Comparison of ENCODE assay signal across 10 mouse cellular contexts in genomic region chr7:46238346-46238745, GRCm38 (mm10). TPM values are rescaled to one million over a fixed set of nuclear protein-coding genes. Genes with fewer than 3 reads are reported as not detected.
DNase-seq lines count a peak whose midpoint lies in the region; ATAC-seq and TF ChIP-seq lines count a peak whose summit lies in the region.
"Had no signal": no experiment of that assay in that cellular context is flagged by ENCODE, and none has a peak within 500 bp of the region (broad histone marks: within the 10 kb centered on the region; RNA-seq: fewer than 3 reads in every experiment).

Gene Ush1c, minus strand, starts transcription at chr7:46238503.

- no peak for TF ChIP-seq CTCF in kidney, postnatal 0 days (IDR thresholded peaks at IDR 0.05; ENCODE audit: low read depth)

- H3K27me3 ChIP-seq in neural tube, embryonic 15.5 days (replicated peaks), result no peaks in the 10 kb centered on the region
- H3K27me3 ChIP-seq in kidney, postnatal 0 days (ENCODE audit: insufficient read depth, low read length), result no peaks in the 10 kb centered on the region
- H3K27me3 ChIP-seq: lung, embryonic 15.5 days had no signal

- H3K36me3 ChIP-seq in neural tube, embryonic 15.5 days, result no peaks in the 10 kb centered on the region
- no peaks in the 10 kb centered on the region for H3K36me3 ChIP-seq in kidney, postnatal 0 days (ENCODE audit: insufficient read depth, low read length)
- H3K36me3 ChIP-seq: lung, embryonic 15.5 days had no signal

- no peak within 1 kb of the TSS for H3K4me2 ChIP-seq in neural tube, embryonic 15.5 days
- peak within 1 kb of the TSS; percentile 48 for H3K4me2 ChIP-seq in kidney, postnatal 0 days (ENCODE audit: low read length)
- H3K4me2 ChIP-seq: lung, embryonic 15.5 days had no signal

- 33% methylated on average over 10 of the region's 10 CpGs for WGBS in neural tube, embryonic 15.5 days
- 14% methylated on average over 10 of the region's 10 CpGs for whole genome bisulfite sequencing in kidney, postnatal 0 days

- no peak within 1 kb of the TSS for H3K4me3 ChIP-seq in neural tube, embryonic 15.5 days (replicated peaks)
- peak within 1 kb of the TSS; percentile 22 for H3K4me3 ChIP-seq in kidney, postnatal 0 days (replicated peaks; ENCODE audit: low read depth, low read length)
- H3K4me3 ChIP-seq: lung, embryonic 15.5 days had no signal

- no peak within 1 kb of the TSS for H3K27ac ChIP-seq in neural tube, embryonic 15.5 days (replicated peaks)
- peak within 1 kb of the TSS; percentile 79 for H3K27ac ChIP-seq in kidney, postnatal 0 days
- H3K27ac ChIP-seq: lung, embryonic 15.5 days had no signal

- peaks cover 18% of the 10 kb centered on the region for H3K4me1 ChIP-seq in neural tube, embryonic 15.5 days
- H3K4me1 ChIP-seq in kidney, postnatal 0 days (replicated peaks; ENCODE audit: insufficient read depth, low read length), result no peaks in the 10 kb centered on the region
- H3K4me1 ChIP-seq: lung, embryonic 15.5 days had no signal

- H3K9me3 ChIP-seq in neural tube, embryonic 15.5 days (replicated peaks), result no peaks in the 10 kb centered on the region
- H3K9me3 ChIP-seq in kidney, postnatal 0 days (replicated peaks; ENCODE audit: low read length), result no peaks in the 10 kb centered on the region
- H3K9me3 ChIP-seq: lung, embryonic 15.5 days had no signal

- peak; percentile 20 for DNase-seq in adrenal gland, postnatal 14 days
- DNase-seq in adrenal gland, postnatal 25 days, result no peak
- DNase-seq in neural tube, embryonic 10.5 days (ENCODE audit: extremely low spot score, low spot score), result peak; percentile 16
- DNase-seq in kidney, postnatal 0 days (ENCODE audit: low spot score), result peak; percentile 53
- peak; percentile 73 for DNase-seq in yolk sac, embryonic 10.5 days (ENCODE audit: low spot score)
- no peak for DNase-seq in MN1 (ENCODE audit: low spot score)
- DNase-seq in right cerebral cortex, postnatal 14 days, result no peak
- DNase-seq: cerebellum, postnatal 10 days had no signal

- no peak within 1 kb of the TSS for H3K9ac ChIP-seq in neural tube, embryonic 15.5 days (replicated peaks)
- H3K9ac ChIP-seq in kidney, postnatal 0 days (ENCODE audit: low read depth, low read length), result peak within 1 kb of the TSS; percentile 45
- H3K9ac ChIP-seq: lung, embryonic 15.5 days had no signal

- no peak for ATAC-seq in neural tube, embryonic 15.5 days (ENCODE audit: low FRiP score)
- peak; percentile 86 for ATAC-seq in kidney, postnatal 0 days (replicated peaks; ENCODE audit: low FRiP score, low read depth)

RNA-seq across cellular contexts. Expression of gene Ush1c, which starts in this region (rescaled TPM):
- total RNA-seq in adrenal gland, postnatal 14 days (2021), result 2.7 and 4.7 TPM in 2 replicates
- total RNA-seq in adrenal gland, postnatal 25 days (2021), result 2.5 and 2.7 TPM in 2 replicates
- polyA plus RNA-seq in neural tube, embryonic 15.5 days (2015; fragmentation: Nextera tagmentation; extraction: Ambion mirVana), result 2.1 and 5.0 TPM in 2 replicates
- 36.8 and 44.4 TPM in 2 replicates for polyA plus RNA-seq in kidney, postnatal 0 days (2015; fragmentation: Nextera tagmentation; extraction: Ambion mirVana)

Comparison
In these comparisons a context has a peak if more than half of its experiments do, and no peak if none do; other contexts are left out.
1. DNase-seq: peak in adrenal gland, postnatal 14 days (single experiment), neural tube, embryonic 10.5 days (single experiment), kidney, postnatal 0 days (single experiment) and yolk sac, embryonic 10.5 days (single experiment); none in adrenal gland, postnatal 25 days (single experiment), MN1 (single experiment) and right cerebral cortex, postnatal 14 days (single experiment).